Mouse (Mus musculus): Measurements from ENCODE around the gene Pde3a.

- no peak for TF ChIP-seq CTCF (IDR thresholded peaks at IDR 0.05; ENCODE audit: borderline replicate concordance, insufficient read depth, low read length)
- TF ChIP-seq POLR2A (IDR thresholded peaks at IDR 0.05; ENCODE audit: low read depth, low read length), result no peak
These were observed 53.0 kb downstream of the Pde3a start for GRCm38 (mm10) chr6:141301750-141302748.

Data from embryonic fibroblast, embryonic 13.5 days (primary cell).